Mouse (Mus musculus) MN1 (cell line): ENCODE results near the gene Mad2l1bp.
A peak's percentile ranks its signal among the peaks of the same experiment; 100 is the strongest.

Experiments used
- DNase-seq: peaks from one replicate; pipeline ENCODE4 v3.0.0-alpha.2; 2016; ENCODE audit warnings: low spot score

Mad2l1bp gene

GRCm38 (mm10) chr17:46152847-46153782, at the start of gene Mad2l1bp:
TSS of gene Mad2l1bp (minus strand) at chr17:46153553.
- DNase-seq: peak; percentile 93

DNA sequence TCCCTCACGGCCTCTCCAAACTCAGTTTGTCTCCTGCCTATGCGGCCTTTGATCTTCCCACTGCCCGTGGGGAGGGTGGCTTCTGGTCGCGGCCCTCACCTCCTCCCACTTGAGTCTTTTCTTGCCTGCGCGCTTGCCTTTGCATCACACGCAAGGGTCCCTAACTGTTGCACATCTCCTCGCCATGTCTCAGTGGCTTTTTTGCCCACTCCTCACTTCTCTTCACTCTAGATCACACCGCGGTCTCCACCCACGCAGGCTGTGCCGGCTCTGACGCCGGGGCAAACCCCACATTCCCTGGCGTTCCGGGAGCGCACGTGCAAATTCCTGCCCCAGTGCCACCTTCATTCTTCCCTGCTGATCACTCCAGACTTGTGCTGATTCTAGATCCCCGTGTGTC, 49.7 kb upstream of the Mad2l1bp start:
- DNase-seq: peak; percentile 52

DNA sequence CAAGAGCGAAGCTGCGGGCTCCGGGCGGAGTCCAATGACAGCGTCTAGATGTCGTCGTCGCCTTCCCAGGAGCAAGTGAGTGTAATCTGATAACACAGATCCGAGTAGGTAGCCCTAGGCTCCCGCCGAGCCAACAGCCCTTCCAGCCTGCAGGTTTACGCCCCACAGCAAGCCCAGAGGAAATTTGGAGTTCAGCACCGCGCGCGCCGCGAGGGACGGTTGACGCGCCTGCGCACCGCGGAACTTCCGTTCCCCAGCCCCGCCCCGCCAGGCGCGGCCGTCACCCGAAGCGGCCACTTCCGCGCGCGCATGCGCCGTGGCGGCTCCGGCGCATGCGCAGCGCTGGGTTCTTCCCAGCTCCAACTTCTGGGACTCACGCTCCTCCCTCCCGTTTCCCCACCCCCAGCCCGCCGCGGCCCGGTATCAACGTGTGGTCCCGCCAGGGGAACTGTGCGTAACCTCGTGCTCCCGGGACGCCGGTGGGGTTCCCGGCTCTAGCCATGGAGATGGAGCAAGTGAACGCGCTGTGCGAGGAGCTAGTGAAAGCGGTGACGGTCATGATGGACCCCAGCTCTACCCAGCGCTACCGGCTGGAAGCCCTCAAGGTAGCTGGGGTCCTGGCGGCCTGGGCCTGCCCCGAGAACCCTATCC, 49.2 kb upstream of the Mad2l1bp start, which contains the start of the genes Polh and Xpo5:
Gene Polh (minus strand): TSS at position 225 of the 651 bp plus-strand sequence.
Gene Xpo5 (plus strand): TSS at position 362 of the 651 bp plus-strand sequence.
- peak; percentile 99 for DNase-seq

- peak; percentile 54 for DNase-seq
Measured at GRCm38 (mm10) chr17:46201151-46201550, 47.8 kb upstream of the Mad2l1bp start.

DNA sequence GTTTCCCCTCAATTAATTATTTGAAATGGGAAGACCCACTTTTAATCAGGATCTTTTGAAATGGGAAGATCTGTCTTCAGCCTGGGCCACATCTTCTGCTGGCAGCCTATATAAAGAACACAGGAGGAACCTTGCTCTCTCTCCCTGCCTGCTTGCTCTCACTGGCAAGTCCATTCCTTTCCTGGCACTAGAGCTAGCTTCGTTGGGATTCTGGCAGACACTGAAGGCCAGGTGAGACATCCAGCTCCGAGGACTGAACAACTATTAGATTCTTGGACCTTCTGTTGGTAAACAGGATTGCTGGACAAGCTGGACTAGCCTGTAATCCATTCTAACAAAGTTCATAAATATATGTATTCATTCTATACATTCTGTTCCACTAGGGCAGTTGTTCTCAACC, 35.5 kb upstream of the Mad2l1bp start:
- no peak for DNase-seq

- DNase-seq: no peak
Measured at GRCm38 (mm10) chr17:46182273-46182672, 28.9 kb upstream of the Mad2l1bp start.

DNA sequence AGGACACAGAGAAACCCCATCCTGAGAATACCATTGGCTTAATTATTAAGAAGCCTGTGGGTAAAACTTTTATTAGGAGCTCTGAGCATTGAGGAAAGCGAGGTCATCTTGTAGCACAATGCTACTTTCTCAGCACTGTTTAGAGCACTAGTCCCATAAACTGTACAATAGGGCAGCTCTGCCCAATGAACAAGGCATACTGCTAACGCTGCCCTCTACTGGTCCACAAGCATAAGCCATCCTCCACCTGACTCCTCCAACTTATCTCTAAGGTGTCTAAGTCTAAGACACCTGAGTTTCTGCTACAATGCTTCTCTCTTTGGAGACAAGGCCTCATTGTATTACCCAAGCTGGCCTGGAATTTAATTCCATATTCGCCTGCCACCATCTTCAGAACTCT, 17.2 kb upstream of the Mad2l1bp start:
- peak; percentile 60 for DNase-seq

DNA sequence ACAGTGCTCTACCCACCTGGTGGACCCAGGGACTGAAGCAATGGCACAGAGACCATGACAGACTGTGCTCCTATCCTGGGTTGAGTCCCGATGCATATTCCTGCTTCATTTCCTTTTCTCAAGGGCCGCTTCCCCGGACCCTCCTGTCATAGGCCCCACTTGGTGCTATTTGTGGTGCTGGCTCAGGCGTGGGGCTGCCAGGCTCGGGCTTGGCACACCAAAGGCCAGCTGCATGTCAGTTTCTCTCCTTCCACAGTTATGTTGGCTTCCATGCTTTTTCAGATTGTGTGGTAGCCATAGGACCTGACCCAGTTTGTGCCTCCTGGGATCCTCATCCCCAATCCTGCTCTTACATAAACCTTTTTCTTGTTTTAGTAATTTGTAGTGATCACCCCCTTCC, 15.4 kb upstream of the Mad2l1bp start:
- no peak for DNase-seq

DNA sequence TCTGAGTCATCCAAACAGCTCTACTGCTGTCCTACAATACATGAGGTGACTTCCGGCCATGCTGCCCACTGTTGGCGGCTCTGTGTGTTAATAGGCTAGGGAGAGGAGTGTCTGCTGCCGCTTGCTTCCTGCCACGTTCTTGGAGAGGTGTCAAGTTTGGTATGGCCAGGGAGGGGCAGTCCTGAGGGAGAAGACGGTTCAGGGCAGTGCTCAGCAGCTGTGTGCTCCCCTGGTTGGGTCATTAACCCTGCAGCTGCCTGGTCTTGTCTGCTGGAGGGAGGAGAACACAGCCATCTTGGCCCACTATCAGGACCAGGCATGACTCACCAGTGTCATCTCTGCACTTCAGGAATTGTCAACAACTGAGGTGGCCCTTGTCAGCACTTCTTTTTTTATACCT, 15.0 kb upstream of the Mad2l1bp start:
- peak; percentile 90 for DNase-seq

GRCm38 (mm10) chr17:46167014-46167413, 13.7 kb upstream of the Mad2l1bp start:
- DNase-seq: peak; percentile 63

DNA sequence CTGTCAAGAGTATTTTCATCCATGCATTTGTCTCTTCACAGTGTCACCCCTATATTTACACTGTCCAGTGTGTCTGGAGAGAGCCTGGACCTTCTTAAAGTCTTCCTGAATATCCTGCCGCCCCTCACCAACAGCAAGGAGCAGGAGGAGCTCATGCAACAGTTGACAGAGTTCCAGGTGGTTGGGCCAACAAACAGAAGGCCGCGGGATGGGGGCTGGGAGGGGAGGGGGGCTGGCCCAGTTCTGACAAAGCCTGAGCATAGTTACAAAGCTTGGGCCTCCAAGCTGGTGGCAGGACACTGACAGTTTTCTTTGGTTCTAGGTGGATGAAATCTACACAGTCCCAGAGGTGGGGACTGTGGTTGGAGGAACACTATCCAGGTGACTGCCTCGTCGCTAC, 12.9 kb upstream of the Mad2l1bp start:
- no peak for DNase-seq

DNA sequence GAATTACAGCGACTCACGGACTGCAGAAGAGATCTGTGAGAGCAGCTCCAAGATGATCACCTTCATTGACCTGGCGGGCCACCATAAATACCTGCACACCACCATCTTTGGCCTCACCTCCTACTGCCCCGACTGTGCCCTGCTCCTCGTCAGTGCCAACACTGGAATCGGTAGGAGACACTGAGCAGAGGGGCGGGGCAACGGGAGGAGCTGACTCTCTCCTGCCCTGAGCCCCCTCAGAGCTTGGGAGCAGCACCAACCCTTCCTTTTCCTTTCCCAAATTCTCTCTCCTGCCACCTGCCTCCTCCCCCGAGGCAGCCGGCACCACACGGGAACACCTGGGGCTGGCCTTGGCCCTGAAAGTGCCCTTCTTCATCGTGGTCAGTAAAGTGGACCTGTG, 12.1 kb upstream of the Mad2l1bp start:
- no peak for DNase-seq

GRCm38 (mm10) chr17:46164791-46165190, 11.4 kb upstream of the Mad2l1bp start:
- DNase-seq: no peak

DNA sequence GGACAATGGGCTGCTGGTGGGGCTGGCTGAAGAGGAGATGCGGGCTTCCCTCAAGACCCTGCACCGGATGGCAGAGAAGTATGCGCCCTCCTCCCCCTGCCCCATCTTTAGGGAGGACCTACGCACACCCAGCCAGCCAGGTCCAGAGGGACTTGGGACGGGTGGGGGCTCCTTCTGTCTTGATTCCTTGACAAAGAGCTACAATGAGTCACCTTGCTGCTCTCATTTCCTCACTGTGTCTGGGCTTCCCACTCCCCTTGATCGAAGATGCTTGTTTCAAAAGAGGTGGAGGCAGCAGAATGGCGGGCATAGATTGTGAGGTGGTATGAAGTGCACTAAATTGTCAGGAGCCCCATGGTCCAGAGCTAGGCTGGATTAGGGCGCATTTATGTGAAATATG, 10.9 kb upstream of the Mad2l1bp start:
- DNase-seq: no peak

- DNase-seq: peak; percentile 90
Measured at GRCm38 (mm10) chr17:46162951-46163421, 9.6 kb upstream of the Mad2l1bp start.

DNA sequence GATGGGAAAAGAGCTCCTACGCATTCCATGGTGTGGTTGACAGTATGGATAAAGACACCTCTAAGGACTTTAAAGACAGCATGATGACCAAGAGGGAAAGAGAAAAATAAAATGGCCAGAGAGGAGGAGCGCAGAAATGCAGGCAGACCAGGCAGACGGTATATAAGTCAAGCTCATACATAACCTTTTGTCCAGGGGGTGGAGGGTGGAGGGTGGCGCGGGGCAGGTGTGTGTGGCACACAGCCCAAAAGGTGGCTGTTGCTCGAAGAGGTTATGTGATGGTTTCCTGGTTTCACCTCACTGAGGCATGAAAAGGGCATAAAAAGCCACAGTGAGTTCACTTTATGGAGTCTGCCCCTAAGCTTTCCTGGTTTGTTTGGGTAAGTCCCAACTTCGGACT, 9.2 kb upstream of the Mad2l1bp start:
- DNase-seq: no peak

DNA sequence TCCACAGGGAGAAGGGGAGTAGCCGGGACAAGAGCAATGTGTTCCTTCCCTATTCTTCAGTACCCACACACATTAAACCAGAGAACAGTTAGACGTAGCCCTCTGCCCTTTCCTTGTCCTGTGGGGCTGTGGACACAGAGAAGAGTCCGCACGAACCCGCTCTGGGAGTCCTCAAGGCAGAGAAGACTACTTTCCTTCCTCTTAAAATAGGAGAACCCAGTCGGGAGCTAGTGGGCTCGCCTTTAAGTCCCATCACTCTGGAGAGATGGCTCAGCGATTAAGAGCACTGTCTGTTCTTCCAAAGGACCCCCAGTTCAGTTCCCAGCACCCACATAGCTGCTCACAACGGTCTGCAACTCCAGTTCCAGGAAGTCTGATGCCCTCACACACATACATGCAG, 8.4 kb upstream of the Mad2l1bp start:
- DNase-seq: peak; percentile 36

DNA sequence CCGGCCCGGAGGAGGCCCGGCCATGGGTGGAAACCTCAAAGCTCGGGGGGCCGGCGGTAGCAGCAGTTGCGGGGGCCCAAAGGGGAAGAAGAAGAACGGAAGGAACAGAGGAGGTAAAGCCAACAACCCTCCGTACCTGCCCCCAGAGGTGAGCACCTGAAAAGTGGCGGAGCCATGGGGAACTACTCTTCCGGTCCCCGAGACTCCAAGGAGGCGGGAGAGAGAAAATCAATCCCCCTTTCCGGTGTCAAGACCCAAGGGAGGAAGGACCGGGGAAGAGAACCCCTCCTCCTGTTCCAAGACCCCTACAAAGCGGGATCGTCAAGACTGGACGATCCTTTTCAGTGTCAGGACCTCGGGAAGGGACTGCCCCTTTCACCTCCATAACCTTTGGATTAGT, 7.8 kb upstream of the Mad2l1bp start:
- DNase-seq: peak; percentile 68

DNA sequence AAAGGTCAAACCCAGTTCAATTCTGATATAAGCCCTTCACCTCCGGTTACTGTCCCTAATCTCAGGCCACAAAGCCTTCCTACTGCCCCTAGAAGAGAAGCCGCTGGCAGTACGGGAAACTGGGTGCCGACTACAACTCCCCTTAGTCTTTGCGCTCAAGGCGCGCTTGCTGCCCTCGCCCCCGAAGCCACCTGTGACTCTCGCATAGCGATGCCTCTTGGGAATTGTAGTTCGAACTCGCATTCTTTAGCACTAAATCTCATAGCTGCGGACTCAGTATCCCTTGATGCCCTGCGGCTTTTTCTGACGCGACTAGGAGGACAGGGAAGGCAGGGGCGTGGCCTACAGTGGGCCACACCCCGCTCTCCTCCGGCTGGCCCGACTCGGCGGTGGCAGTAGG, 7.3 kb upstream of the Mad2l1bp start, which contains the start of gene Gtpbp2:
Gene Gtpbp2 (plus strand): TSS at position 347 of the 400 bp plus-strand sequence.
- DNase-seq: peak; percentile 100

GRCm38 (mm10) chr17:46160090-46160662, 6.8 kb upstream of the Mad2l1bp start:
- peak; percentile 93 for DNase-seq

- DNase-seq: no peak
Measured at GRCm38 (mm10) chr17:46159236-46159635, 5.9 kb upstream of the Mad2l1bp start.

DNA sequence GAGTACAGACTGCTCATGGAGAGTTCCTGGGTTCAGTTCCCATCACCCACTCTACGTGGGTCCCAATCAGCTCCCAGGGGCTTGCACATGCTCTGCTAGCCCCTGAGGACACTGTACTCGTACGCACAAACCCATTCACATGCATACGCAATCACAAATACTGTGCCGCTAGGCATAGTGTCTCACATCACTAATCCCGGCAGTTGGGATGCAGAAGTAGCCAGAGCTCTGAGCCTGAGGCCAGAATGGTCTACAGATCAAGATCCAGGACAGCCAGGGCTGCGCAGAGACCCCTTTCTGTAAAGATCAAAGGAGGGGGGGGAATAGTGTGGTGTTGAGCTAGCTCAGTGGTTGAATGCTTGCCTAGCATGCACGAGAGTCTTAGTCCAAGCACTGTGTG, 3.8 kb upstream of the Mad2l1bp start:
- no peak for DNase-seq

- no peak for DNase-seq
Measured at GRCm38 (mm10) chr17:46156680-46157079, 3.3 kb upstream of the Mad2l1bp start.
